Mouse (Mus musculus): Measurements from ENCODE around the gene Ptgis.

The Ptgis gene

GRCm38 (mm10) chr2:167263040-167263810 is 22.8 kb upstream of the Ptgis start:
- DNase-seq (ENCODE audit: low spot score) = no peak

GRCm38 (mm10) chr2:167262433-167262832 is 22.0 kb upstream of the Ptgis start:
- DNase-seq (ENCODE audit: low spot score) = no peak

GRCm38 (mm10) chr2:167261106-167261505 is 20.7 kb upstream of the Ptgis start:
- no peak for DNase-seq (ENCODE audit: low spot score)

DNA sequence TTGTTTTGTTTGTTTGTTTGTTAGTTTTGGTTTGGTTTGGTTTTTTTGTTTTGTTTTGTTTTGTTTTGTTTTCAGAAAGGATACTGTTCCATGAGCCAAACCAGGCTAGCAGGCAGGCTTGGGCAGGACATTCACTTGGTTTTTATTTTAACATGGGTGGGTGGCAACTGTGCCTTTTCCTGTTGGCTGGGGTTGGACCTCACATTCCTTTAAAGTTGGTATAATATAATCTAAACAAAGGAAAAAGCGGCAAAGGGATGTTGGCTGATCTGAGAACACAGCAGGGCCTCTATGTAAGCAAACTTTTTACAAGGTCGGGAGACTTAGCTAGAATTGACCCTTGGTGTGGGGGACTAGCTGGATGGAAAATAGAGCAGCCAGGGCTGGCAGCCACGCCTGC is 17.4 kb upstream of the Ptgis start:
- no peak for DNase-seq (ENCODE audit: low spot score)

DNA sequence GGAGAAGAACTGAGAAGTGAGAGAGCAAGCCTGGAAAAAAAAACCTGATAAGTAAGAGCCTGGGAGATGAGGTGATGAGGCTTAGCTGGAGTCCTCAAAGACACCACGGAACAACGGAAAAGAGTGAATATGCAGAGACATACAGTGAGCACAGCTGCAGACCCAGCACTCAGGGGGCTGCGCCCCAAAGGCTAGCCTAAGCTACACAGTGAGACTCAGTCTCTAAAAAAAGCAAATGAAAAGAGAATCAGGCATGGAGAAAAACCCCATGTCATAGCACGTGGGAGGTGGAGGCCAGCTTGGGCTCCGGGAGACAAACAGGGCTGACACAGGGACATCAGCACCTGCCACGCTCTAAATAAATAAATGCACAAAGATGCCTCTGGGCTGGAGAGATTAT is 14.4 kb upstream of the Ptgis start:
- DNase-seq (ENCODE audit: low spot score) = no peak

- peak; percentile 59 for DNase-seq (ENCODE audit: low spot score)
Measured at GRCm38 (mm10) chr2:167254185-167254584, 13.8 kb upstream of the Ptgis start.

DNA sequence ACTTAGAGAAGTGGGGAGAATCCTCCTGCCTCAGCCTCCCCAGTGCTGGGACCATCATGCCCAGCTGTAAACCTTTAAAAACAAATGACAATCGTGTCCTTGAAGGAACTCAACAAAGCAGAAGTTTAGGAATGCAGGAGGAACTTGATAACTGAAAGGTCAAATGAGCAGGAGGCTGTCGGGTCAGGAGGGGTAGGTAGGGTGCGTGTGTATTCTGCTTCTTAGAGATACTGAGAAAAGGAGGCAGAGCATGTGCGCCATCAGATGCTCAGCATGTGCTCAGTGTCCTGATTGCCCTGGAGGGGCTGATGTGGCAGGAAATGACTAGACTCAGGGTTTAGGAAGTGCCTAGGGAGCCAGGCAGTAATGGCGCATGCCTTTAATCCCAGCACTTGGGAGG is 13.1 kb upstream of the Ptgis start:
- DNase-seq (ENCODE audit: low spot score) = no peak

DNA sequence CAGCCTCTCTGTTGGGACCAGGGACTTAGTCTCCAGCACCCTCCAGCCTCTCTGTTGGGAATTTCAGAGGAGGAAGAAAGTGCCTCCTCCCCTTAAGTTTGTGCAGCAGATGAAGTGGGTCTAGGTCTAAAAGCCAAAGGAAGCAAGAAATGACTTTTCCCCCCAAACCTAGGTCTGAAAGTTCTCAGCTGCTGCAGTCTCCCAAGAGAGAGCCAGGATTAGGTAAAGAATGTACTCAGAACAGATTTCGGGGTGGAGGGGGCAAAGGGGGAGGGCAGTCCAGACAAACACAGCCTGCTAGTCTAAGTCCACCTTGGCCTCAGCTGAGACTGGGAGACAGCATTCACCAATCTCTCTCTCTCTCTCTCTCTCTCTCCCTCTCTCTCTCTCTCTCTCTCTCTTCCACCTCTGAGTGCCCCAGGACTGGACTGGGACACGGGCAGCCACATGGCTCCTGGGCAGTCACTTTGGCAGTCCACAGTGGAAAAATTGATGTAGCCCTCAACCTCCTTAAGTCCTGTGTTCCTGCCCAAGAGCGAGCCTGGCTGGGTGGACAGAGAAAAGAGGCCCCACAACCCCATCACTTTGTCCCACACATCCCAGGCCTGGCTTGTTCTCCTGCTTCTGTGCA is 11.8 kb upstream of the Ptgis start:
- DNase-seq (ENCODE audit: low spot score) = no peak

DNA sequence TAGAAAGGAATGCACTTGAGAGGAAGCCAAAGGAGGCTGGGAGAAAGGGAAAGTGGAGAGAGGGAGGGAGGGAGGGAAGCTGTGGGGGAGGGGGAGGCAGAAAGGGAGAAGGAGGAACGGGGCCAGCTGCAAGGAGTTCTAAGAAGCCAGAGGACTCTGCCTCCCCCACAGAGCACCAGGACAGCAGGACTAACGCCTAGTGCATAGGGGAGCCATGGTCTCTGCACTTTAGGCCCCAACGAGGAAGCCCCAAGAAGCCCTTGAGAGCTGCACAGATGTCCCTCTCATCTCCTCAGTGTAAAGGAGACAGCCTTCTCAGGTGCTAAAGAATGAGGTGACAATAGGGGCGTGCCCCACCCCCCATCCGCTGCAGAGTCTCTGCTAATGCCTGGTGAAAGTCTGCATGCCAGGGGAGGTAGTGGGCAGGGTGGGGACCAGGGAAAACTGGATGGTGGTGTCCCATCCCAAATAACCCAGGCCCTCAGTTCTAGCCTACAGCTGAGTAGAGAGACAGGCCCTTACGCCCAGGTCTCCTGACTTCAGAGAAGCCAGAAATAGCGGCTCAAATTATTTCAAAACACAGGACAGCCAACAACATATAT is 10.4 kb upstream of the Ptgis start:
- no peak for DNase-seq (ENCODE audit: low spot score)

- DNase-seq (ENCODE audit: low spot score) = peak; percentile 53
Measured at GRCm38 (mm10) chr2:167250003-167250735, 9.8 kb upstream of the Ptgis start.

- DNase-seq (ENCODE audit: low spot score) = peak; percentile 70
Measured at GRCm38 (mm10) chr2:167249591-167249990, 9.2 kb upstream of the Ptgis start.

- DNase-seq (ENCODE audit: low spot score) = no peak
Measured at GRCm38 (mm10) chr2:167247823-167248222, 7.4 kb upstream of the Ptgis start.

DNA sequence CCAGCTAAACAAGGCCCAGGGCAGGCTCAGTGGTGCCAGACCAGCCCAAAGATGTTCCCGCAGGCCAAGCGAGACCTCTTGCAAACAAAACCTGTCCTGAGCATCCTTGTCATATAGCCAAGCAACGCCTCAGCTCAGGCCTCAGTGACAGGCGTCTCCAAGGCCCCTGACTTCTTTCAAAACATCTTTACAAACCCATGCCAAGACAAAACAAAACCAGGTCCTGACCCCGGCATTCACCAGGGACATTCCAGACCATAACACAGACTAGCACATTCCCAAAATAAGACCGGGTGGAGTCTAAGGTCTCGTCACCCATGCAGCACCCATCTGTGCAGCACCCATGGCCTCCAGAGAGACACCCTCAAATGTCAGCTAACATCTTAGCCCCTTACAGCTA is 6.3 kb upstream of the Ptgis start:
- no peak for DNase-seq (ENCODE audit: low spot score)

DNA sequence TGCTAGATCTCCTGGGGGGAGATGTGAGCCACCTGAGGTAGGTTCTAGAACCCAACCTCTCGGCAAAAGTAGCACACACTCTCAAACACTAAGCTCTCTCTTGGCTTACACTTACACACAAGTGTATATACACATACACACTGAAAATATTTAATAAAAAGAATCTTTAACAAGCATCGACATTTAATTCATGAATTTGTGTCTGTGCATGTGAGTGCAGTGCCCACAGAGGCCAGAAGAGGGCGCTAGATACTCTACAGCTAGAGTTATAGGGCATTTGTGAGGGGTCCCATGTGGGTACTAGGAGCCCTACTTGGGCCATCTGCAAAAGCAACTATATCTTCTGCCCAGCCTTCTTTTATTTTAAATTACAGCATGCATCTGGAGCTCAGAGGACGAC is 4.5 kb upstream of the Ptgis start:
- DNase-seq (ENCODE audit: low spot score) = no peak

GRCm38 (mm10) chr2:167243831-167244563 is 3.6 kb upstream of the Ptgis start:
- DNase-seq (ENCODE audit: low spot score) = no peak

DNA sequence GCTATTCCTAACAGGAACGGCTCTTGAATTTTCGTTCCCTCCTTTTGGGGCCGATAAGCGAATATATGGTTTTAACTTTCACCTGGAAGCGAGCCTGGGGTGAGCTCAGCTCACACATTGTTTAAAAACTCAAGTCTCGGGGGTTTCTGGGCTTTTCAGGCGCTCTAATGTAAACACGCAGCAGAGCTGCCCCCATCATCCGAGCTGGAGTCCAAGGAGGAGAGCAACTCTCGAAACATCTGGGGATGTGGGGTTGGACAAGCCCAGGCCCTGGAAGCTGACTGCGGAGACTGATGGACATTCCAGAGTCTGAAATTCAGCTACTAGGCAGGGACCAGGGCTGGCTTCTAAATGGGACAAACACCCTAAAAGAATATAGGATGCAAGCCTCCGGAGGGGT is 1.1 kb downstream of the Ptgis start:
- DNase-seq (ENCODE audit: low spot score) = no peak

DNA sequence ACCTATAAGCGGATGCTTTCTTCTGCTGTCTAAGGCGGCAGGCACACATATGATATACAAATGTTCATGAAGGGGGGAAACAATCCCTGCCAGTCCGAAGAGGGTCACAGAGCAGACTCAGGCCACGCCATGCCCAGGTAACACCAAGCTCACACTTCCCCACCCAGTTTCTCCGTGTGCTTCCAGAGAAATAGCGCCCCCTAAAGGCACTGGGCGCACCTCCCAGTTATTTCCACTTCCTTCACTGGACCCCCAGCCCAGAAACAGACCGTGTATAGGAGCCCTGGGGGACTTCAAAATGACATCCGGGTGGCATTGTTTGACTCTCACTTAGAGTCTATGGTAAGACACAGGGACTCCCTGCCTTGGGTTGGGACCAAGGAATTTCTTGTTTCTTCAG is 3.2 kb downstream of the Ptgis start:
- DNase-seq (ENCODE audit: low spot score) = no peak

DNA sequence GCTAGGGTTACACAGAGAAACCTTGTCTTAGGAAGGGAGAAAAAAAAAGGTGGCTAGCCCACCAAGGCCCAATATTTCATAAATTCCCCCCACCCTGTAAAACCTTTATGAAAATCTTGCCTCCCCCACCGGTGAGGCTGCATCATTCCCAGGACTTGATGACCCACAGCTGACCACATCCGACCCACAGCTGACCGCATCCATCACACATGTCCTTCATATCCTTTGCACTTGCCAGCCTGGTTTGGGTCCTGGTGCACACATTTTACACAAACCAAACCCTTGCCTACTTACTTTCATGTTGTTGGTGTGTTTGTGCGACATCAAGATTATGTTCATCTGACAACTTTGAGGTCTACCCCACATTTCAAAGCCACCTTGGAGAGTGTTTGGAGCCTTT is 4.2 kb downstream of the Ptgis start:
- no peak for DNase-seq (ENCODE audit: low spot score)

DNA sequence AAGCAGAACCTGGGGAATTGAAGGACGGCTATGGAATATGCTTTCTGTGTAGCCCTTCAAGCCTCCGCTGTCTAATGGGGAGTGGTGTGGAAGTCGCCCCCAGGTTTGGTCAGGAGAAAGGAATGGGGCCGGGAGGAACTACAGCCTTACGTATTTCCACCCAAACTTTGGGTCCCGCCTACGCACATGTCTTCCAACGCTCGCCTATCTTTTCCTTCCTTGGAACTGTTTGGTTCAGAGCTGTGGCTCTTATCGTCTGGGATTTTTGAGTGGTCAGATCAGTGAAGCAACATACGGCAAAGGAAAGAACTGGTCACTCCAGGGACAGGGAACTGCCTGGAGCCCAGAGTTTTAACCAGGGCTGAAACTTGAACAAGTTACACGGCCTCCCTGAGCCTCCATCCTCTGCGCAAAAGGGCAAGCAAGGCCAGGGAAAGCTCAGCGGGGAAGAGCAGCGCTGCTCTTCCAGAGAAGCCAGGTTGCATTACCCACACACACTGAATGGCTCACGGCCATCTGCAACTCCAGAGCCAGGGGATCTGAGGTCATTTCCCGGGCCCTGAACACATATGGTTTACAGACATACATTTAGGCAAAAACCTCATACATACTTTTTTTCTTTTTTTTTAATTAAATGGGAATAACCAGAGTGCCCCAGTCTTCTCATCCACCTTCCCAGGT is 4.9 kb downstream of the Ptgis start:
- no peak for DNase-seq (ENCODE audit: low spot score)

DNA sequence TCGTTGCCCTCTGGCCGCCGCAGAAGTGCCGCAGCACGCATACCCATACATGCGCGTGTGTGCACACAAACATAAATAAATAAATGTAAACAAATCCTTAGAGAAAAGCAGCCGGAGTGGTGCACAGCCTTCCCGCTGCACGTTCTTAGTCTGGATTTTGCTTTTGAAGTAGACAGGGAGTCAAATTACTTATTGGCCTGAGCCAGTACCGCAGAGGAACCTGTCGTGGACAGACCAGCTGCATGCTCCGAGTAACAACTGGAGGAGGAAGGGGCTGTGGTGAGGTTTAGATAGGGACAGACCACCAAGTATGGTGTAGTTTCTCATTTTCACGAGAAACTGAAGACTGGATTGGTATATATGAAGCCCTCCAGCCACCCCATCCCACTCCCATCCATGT is 6.6 kb downstream of the Ptgis start:
- DNase-seq (ENCODE audit: low spot score) = no peak

GRCm38 (mm10) chr2:167233009-167233335 is 7.4 kb downstream of the Ptgis start:
- no peak for DNase-seq (ENCODE audit: low spot score)
